Mouse (Mus musculus): ENCODE results near the gene Arl5c. TPM values are rescaled to one million over a fixed set of nuclear protein-coding genes. Genes with fewer than 3 reads are reported as not detected.

The Arl5c gene
- polyA plus RNA-seq, 1 experiment from 2014 or later: 6.8 TPM

- Histone ChIP-seq H3K27me3 (replicated peaks) (no peaks in the 10 kb centered on the region), H3K4me1 (peaks cover 42% of the 10 kb centered on the region), H3K9ac (peak overlapping the region; percentile 35; the same call in 1 of the 2 replicates), H3K9me3 (no peaks in the 10 kb centered on the region), H3K27ac (no peak overlapping the region), H3K4me2 (replicated peaks) (no peak overlapping the region), H3K4me3 (no peak overlapping the region), H3K36me3 (peaks cover 43% of the 10 kb centered on the region)
- no peak for ATAC-seq (ENCODE audit: low FRiP score, low read depth)
- 82% methylated on average over 6 of the region's 6 CpGs for WGBS
These were observed 22.2 kb upstream of the Arl5c start for GRCm38 (mm10) chr11:98018222-98018621.

DNA sequence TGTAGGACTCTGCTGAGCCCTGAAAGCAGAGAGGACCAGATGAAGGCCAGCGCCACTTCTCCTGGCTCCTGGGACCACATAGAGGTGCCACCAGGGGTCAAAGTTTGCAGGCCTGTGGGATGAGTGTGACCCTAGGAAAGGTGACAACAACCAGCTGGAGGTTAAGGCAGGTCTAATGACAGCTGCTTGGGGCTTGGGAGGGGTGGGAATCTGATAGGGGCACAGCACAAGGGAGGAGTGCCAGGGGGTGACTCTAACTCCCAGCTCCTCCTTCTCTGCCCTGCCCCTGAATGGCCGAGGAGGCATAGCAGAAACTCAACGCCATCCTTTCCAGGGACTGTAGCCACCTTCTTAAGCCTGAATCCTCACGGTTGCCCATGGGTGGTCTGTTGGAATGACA, 20.8 kb upstream of the Arl5c start:
- peaks cover 36% of the 10 kb centered on the region for H3K4me1 ChIP-seq
- no peak overlapping the region for H3K9ac ChIP-seq
- no peaks in the 10 kb centered on the region for H3K9me3 ChIP-seq
- ATAC-seq (ENCODE audit: low FRiP score, low read depth): no peak
- no peak overlapping the region for H3K4me2 ChIP-seq (replicated peaks)
- H3K4me3 ChIP-seq: no peak overlapping the region
- no peaks in the 10 kb centered on the region for H3K27me3 ChIP-seq (replicated peaks)
- H3K27ac ChIP-seq: no peak overlapping the region
- peaks cover 52% of the 10 kb centered on the region for H3K36me3 ChIP-seq
- 74% methylated on average over 4 of the region's 4 CpGs for WGBS

- H3K27me3 ChIP-seq (replicated peaks): no peaks in the 10 kb centered on the region
- no peak overlapping the region for H3K4me2 ChIP-seq (replicated peaks)
- peaks cover 59% of the 10 kb centered on the region for H3K36me3 ChIP-seq
- no peak overlapping the region for H3K4me3 ChIP-seq
- H3K4me1 ChIP-seq: peaks cover 30% of the 10 kb centered on the region
- H3K27ac ChIP-seq: no peak overlapping the region
- H3K9ac ChIP-seq: no peak overlapping the region
- 91% methylated on average over 5 of the region's 5 CpGs for WGBS
- H3K9me3 ChIP-seq: no peaks in the 10 kb centered on the region
- ATAC-seq (ENCODE audit: low FRiP score, low read depth): no peak
These were observed 20.2 kb upstream of the Arl5c start for GRCm38 (mm10) chr11:98016177-98016576.

DNA sequence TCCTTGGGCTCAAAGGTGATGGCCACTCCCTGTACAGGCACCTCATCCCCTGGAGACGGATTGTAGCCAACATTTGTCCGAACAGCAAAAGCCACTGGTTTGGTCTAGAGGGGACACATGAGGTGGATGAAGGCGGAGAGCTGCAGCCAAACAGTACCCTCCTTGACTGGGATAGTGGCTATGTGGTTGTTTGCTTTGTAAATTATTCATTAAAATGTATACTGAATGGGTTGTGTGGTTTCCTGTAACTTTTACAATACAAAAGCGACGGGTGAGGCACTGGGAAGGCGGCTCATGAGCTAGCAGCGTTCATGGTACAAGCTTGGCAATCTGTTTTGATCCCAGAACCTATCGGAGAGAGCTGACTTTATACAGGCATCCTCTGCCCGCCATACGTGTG, 16.9 kb upstream of the Arl5c start:
- H3K4me1 ChIP-seq: no peaks in the 10 kb centered on the region
- no peaks in the 10 kb centered on the region for H3K27me3 ChIP-seq (replicated peaks)
- H3K4me3 ChIP-seq: no peak overlapping the region
- H3K36me3 ChIP-seq: peaks cover 84% of the 10 kb centered on the region
- WGBS: 86% methylated on average over 10 of the region's 10 CpGs
- H3K9me3 ChIP-seq: no peaks in the 10 kb centered on the region
- H3K27ac ChIP-seq: no peak overlapping the region
- ATAC-seq (ENCODE audit: low FRiP score, low read depth): no peak
- H3K4me2 ChIP-seq (replicated peaks): no peak overlapping the region
- H3K9ac ChIP-seq: 0 out of 2 replicates have a peak overlapping the region, but pooled peaks have one; percentile 29

DNA sequence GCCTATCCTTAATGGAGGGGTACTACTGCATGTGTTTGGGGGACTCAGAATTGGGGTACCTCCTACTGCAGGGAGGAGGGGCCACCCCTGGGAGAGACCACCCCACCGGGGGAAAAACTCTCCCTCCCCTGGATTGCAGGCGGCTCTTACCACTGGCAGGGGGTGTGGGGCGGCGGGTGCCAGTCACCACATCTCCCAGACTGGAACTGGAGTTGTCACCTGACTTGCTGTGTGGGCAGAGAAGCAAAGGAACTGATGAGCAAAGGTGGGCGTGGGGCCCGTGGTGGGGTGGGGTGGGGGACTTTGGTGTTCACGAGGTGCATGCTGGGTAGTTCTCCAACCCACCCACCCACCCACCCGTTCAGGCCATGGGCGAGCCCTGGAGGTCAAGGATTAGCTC, 15.7 kb upstream of the Arl5c start:
- Histone ChIP-seq H3K4me3 (no peak overlapping the region), H3K4me1 (no peaks in the 10 kb centered on the region), H3K4me2 (replicated peaks) (no peak overlapping the region), H3K27ac (no peak overlapping the region), H3K9ac (no peak overlapping the region), H3K36me3 (peaks cover 83% of the 10 kb centered on the region), H3K9me3 (no peaks in the 10 kb centered on the region), H3K27me3 (replicated peaks) (no peaks in the 10 kb centered on the region)
- 76% methylated on average over 9 of the region's 9 CpGs for WGBS
- ATAC-seq (ENCODE audit: low FRiP score, low read depth): no peak

DNA sequence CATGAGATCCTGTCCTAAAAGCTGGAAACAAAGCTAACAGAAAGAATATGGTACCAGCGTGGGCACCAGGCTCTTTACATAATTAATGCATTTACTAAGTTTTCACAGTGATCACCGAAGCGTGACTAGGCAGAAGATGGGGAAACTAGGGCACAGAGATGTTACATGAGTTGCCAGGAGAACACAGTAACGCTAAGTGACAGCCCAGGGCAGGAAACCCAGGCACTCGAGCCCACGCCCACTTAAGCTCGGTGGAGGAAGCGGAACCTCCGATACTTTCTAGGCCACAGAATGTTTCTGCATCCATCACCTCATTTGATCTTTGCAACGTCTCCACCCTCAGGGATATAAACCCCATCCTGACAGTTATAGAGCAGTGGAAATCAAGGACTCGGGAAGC, 12.1 kb upstream of the Arl5c start:
- no peak for ATAC-seq (ENCODE audit: low FRiP score, low read depth)
- Histone ChIP-seq H3K4me3 (no peak overlapping the region), H3K27me3 (replicated peaks) (0 out of 2 replicates have a peak, but pooled peaks cover 2% of the 10 kb centered on the region), H3K27ac (no peak overlapping the region), H3K4me1 (peaks cover 7% of the 10 kb centered on the region; the same call in 1 of the 2 replicates), H3K36me3 (peaks cover 82% of the 10 kb centered on the region), H3K9me3 (no peaks in the 10 kb centered on the region), H3K4me2 (replicated peaks) (no peak overlapping the region), H3K9ac (no peak overlapping the region)
- 91% methylated on average over 11 of the region's 11 CpGs for WGBS

DNA sequence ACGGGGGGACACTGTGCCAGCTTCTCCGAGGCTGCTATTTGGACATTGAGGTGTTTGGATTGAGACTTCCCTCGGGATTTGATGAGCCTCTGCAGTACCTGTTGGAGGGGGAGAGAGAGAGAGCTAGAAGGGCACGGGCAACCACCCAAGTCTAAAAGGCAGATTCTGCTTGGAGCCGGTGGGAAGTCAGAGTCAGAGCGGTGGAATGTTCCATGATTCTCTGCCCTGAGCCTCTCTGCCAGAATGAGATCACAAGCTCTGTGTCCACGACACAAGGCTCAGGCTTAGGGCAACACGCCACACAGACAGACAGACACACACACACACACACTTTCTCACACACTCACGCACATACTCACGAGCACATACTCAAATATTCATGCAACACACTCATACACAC, 9.7 kb upstream of the Arl5c start:
- no peak for ATAC-seq (ENCODE audit: low FRiP score, low read depth)
- no peak overlapping the region for H3K4me3 ChIP-seq
- WGBS: 85% methylated on average over 10 of the region's 10 CpGs
- H3K27me3 ChIP-seq (replicated peaks): peaks cover 18% of the 10 kb centered on the region
- no peaks in the 10 kb centered on the region for H3K9me3 ChIP-seq
- peaks cover 66% of the 10 kb centered on the region for H3K36me3 ChIP-seq
- peaks cover 22% of the 10 kb centered on the region for H3K4me1 ChIP-seq
- H3K9ac ChIP-seq: no peak overlapping the region
- no peak overlapping the region for H3K27ac ChIP-seq
- H3K4me2 ChIP-seq (replicated peaks): no peak overlapping the region

DNA sequence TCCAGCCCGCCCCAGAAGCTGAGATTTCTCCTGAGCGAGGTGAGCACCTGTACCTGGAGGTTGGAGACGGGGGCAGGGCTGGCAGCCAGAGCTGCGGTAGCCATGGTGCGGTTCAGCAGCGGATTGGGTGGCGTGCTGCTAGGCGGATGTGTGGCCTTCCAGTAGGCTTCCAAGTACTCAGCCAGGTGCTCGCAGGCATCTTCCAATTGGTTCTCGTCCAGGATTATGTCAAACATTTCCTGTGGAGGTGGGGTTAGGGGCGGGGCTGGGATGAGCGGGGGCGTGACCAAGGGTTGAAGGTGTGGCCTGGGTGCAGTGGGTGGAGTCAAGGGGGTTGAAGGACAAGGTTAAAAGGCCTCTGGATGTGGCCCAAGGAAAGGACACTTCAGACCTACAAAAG, 9.1 kb upstream of the Arl5c start:
- H3K4me1 ChIP-seq: peaks cover 22% of the 10 kb centered on the region
- no peak overlapping the region for H3K4me2 ChIP-seq (replicated peaks)
- ATAC-seq (ENCODE audit: low FRiP score, low read depth): no peak
- 56% methylated on average over 13 of the region's 13 CpGs for WGBS
- peaks cover 60% of the 10 kb centered on the region for H3K36me3 ChIP-seq
- no peak overlapping the region for H3K27ac ChIP-seq
- no peaks in the 10 kb centered on the region for H3K9me3 ChIP-seq
- no peak overlapping the region for H3K9ac ChIP-seq
- peaks cover 18% of the 10 kb centered on the region for H3K27me3 ChIP-seq (replicated peaks)
- no peak overlapping the region for H3K4me3 ChIP-seq

DNA sequence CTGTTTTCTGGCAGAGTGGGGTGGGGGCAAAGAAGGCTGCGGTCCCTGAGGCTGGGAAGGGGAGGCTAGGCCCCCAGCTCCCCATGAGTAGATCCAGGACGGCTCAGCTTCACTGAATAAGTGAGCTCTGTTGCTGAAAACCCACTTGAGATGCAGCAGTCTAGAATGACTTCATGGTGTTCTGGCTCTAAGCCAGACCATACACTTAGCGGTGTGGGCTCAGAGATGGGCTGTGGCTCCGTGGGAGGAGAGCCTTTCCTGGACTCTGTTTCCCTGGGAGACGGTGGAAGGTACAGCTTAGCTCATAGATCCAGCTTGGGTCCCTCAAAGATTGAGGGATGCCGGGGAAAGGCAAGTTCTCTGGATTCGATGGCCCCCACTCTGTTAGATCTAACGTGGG, 8.2 kb upstream of the Arl5c start:
- Histone ChIP-seq H3K4me3 (no peak overlapping the region), H3K4me1 (peaks cover 22% of the 10 kb centered on the region), H3K9me3 (no peaks in the 10 kb centered on the region), H3K36me3 (peaks cover 51% of the 10 kb centered on the region), H3K27ac (no peak overlapping the region), H3K9ac (no peak overlapping the region), H3K27me3 (replicated peaks) (peaks cover 18% of the 10 kb centered on the region), H3K4me2 (replicated peaks) (no peak overlapping the region)
- 84% methylated on average over 8 of the region's 8 CpGs for WGBS
- no peak for ATAC-seq (ENCODE audit: low FRiP score, low read depth)

GRCm38 (mm10) chr11:98003171-98003671, 7.2 kb upstream of the Arl5c start:
- no peak overlapping the region for H3K27ac ChIP-seq
- no peak overlapping the region for H3K4me3 ChIP-seq
- no peak for ATAC-seq (ENCODE audit: low FRiP score, low read depth)
- H3K4me1 ChIP-seq: peaks cover 22% of the 10 kb centered on the region
- peak overlapping the region; percentile 43 for H3K4me2 ChIP-seq (replicated peaks)
- 33% methylated on average over 17 of the region's 17 CpGs for WGBS
- H3K27me3 ChIP-seq (replicated peaks): peaks cover 18% of the 10 kb centered on the region
- peaks cover 42% of the 10 kb centered on the region for H3K36me3 ChIP-seq
- 0 out of 2 replicates have a peak overlapping the region, but pooled peaks have one; percentile 26 for H3K9ac ChIP-seq
- H3K9me3 ChIP-seq: no peaks in the 10 kb centered on the region

DNA sequence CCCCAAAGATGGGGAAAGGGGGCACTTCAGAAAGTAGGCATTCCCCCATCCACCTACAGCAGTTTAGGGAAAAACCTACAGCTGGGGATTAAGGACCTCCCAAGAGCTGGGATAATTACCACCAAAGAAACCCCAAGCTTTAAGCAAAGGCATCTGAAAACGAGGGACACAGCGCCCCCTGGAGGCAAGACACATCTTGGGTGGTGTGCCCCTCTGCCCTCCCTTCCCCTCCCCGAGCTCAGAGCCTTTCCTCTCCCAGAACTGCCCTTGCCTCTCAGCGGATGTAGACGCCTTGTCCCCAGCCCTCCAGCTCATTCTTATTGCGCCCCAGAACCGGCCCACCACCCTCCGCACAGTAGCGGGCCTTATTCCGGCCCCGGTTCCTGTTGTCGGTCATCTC, 6.6 kb upstream of the Arl5c start:
- Histone ChIP-seq H3K36me3 (peaks cover 37% of the 10 kb centered on the region), H3K9me3 (no peaks in the 10 kb centered on the region), H3K4me3 (no peak overlapping the region; the same call in 1 of the 2 replicates), H3K4me1 (peaks cover 22% of the 10 kb centered on the region), H3K9ac (no peak overlapping the region), H3K4me2 (replicated peaks) (peak overlapping the region; percentile 43), H3K27me3 (replicated peaks) (peaks cover 18% of the 10 kb centered on the region), H3K27ac (no peak overlapping the region)
- ATAC-seq (ENCODE audit: low FRiP score, low read depth): no peak
- 6% methylated on average over 12 of the region's 12 CpGs for WGBS

DNA sequence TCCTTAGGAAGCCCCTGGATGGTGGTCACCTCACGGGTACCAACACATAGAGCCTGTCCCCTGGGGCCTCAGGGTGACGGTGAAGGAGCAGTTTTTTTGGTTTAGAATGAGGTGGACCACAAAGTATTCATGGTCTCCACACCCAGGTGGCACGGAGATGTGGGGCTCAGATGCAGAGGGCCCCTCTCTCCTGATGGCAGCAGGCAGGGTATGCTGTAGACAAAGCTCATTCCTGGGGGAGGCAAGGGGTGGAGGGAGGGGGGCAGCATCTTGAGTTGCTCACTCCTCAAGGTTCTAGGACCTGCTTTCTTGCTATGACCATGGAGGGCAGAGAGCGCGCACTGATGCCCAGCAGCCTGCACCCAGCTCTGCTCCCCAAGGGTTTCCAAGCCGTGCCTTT, 6.0 kb upstream of the Arl5c start:
- Histone ChIP-seq H3K27ac (no peak overlapping the region), H3K9ac (no peak overlapping the region), H3K27me3 (replicated peaks) (peaks cover 18% of the 10 kb centered on the region), H3K4me2 (replicated peaks) (no peak overlapping the region), H3K4me1 (peaks cover 22% of the 10 kb centered on the region), H3K9me3 (no peaks in the 10 kb centered on the region), H3K4me3 (no peak overlapping the region), H3K36me3 (peaks cover 31% of the 10 kb centered on the region)
- no peak for ATAC-seq (ENCODE audit: low FRiP score, low read depth)
- WGBS: 51% methylated on average over 6 of the region's 6 CpGs

- Histone ChIP-seq H3K27me3 (replicated peaks) (peaks cover 18% of the 10 kb centered on the region), H3K9me3 (no peaks in the 10 kb centered on the region), H3K27ac (no peak overlapping the region), H3K9ac (no peak overlapping the region), H3K36me3 (peaks cover 28% of the 10 kb centered on the region), H3K4me2 (replicated peaks) (no peak overlapping the region), H3K4me3 (no peak overlapping the region), H3K4me1 (peaks cover 22% of the 10 kb centered on the region)
- WGBS: 26% methylated on average over 11 of the region's 11 CpGs
- ATAC-seq (ENCODE audit: low FRiP score, low read depth): no peak
These were observed 5.4 kb upstream of the Arl5c start for GRCm38 (mm10) chr11:98001351-98001824.
